Mouse (Mus musculus) neural tube, embryonic 11.5 days (tissue): ENCODE data around the gene Ankrd11. TPM values are rescaled to one million over a fixed set of nuclear protein-coding genes. Genes with fewer than 3 reads are reported as not detected.

Source experiments
- polyA plus RNA-seq: library from polyadenylated mRNA; unstranded; fragments of >200 nt; fragmentation: Nextera tagmentation; extraction: Ambion mirVana; gene quantifications from 2 replicates; pipeline ENCODE4 v1.2.1, GENCODE M21; 2014

Ankrd11 gene
- polyA plus RNA-seq, 1 experiment from 2014 or later: 88.3 TPM

Other genes with a start within 250 kb of the Ankrd11 start
- 8.3 and 9.0 TPM in 2 replicates for gene Cdh15, start 194.3 kb downstream of the Ankrd11 start, polyA plus RNA-seq
- 45.3 and 47.7 TPM in 2 replicates for gene Spg7, start 20.7 kb upstream of the Ankrd11 start, polyA plus RNA-seq
- gene Rpl13, start 60.1 kb upstream of the Ankrd11 start, polyA plus RNA-seq: 1,194 and 1,271 TPM in 2 replicates
- 0.40 TPM in 1 of 2 replicates, not detected in the other for gene Cpne7, start 75.1 kb upstream of the Ankrd11 start, polyA plus RNA-seq
- gene Sult5a1, start 116.0 kb upstream of the Ankrd11 start, polyA plus RNA-seq: 2.3 and 5.6 TPM in 2 replicates
- gene Dpep1, start 144.0 kb upstream of the Ankrd11 start, polyA plus RNA-seq: 0.66 and 1.3 TPM in 2 replicates
- gene Chmp1a, start 170.5 kb upstream of the Ankrd11 start, polyA plus RNA-seq: 104 and 110 TPM in 2 replicates
- 6.0 and 9.5 TPM in 2 replicates for gene Spata33, start 170.6 kb upstream of the Ankrd11 start, polyA plus RNA-seq
- 35.5 and 35.7 TPM in 2 replicates for gene Cdk10, start 182.6 kb upstream of the Ankrd11 start, polyA plus RNA-seq
- 2.7 and 3.1 TPM in 2 replicates for gene Spata2l, start 194.0 kb upstream of the Ankrd11 start, polyA plus RNA-seq
- 25.1 and 26.0 TPM in 2 replicates for gene Zfp276, start 211.9 kb upstream of the Ankrd11 start, polyA plus RNA-seq
- 26.4 and 29.7 TPM in 2 replicates for gene Vps9d1, start 212.1 kb upstream of the Ankrd11 start, polyA plus RNA-seq